Mouse (Mus musculus): ENCODE results near the gene Spint2. TPM values are rescaled to one million over a fixed set of nuclear protein-coding genes. Genes with fewer than 3 reads are reported as not detected.
"Not testable (repeated sequence)": the region's sequence is repeated elsewhere in the genome, so short reads cannot be mapped to it uniquely, and the experiment has no call there.

Spint2 gene
- total RNA-seq, 2 experiments from 2014 or later: 21.9 to 26.1 TPM

- DNase-seq (ENCODE audit: low spot score in 2 of 2): no peak
These were observed 35.7 kb downstream of the Spint2 start for GRCm38 (mm10) chr7:29246015-29246414.

GRCm38 (mm10) chr7:29244732-29245416, 36.8 kb downstream of the Spint2 start:
- no peak for DNase-seq (ENCODE audit: low spot score in 2 of 2)

GRCm38 (mm10) chr7:29238019-29238967, 43.4 kb downstream of the Spint2 start, which contains the start of gene Yif1b:
Gene Yif1b, plus strand, starts transcription at chr7:29238329.
- peak; percentile 98 for DNase-seq (ENCODE audit: low spot score in 2 of 2)

- peak in 1 of 2 experiments; percentile 20 for DNase-seq (ENCODE audit: low spot score in 2 of 2)
These were observed 44.1 kb downstream of the Spint2 start for GRCm38 (mm10) chr7:29237596-29237995.

GRCm38 (mm10) chr7:29236593-29236992, 45.1 kb downstream of the Spint2 start:
- DNase-seq (ENCODE audit: low spot score in 2 of 2): no peak

- no peak for DNase-seq (ENCODE audit: low spot score in 2 of 2)
These were observed 47.1 kb downstream of the Spint2 start for GRCm38 (mm10) chr7:29234661-29235060.

- DNase-seq (ENCODE audit: low spot score in 2 of 2): peak in 1 of 2 experiments; percentile 65
These were observed 48.0 kb downstream of the Spint2 start for GRCm38 (mm10) chr7:29233745-29234144.

- DNase-seq (ENCODE audit: low spot score in 2 of 2): peak in 1 of 2 experiments; percentile 20
These were observed 49.3 kb downstream of the Spint2 start, which contains the start of gene Kcnk6 for GRCm38 (mm10) chr7:29232247-29233013. Gene Kcnk6, minus strand, starts transcription at chr7:29232515.

GRCm38 (mm10) chr7:29231517-29231916, 50.2 kb downstream of the Spint2 start:
- no peak for DNase-seq (ENCODE audit: low spot score in 2 of 2)

- DNase-seq (ENCODE audit: low spot score in 2 of 2): no peak
These were observed 51.2 kb downstream of the Spint2 start for GRCm38 (mm10) chr7:29230560-29230959.

GRCm38 (mm10) chr7:29228202-29228601, 53.5 kb downstream of the Spint2 start:
- no peak for DNase-seq (ENCODE audit: low spot score in 2 of 2)

GRCm38 (mm10) chr7:29225520-29225919, 56.2 kb downstream of the Spint2 start:
- DNase-seq (ENCODE audit: low spot score in 2 of 2): no peak

- DNase-seq (ENCODE audit: low spot score in 2 of 2): peak in 1 of 2 experiments; percentile 22
These were observed 56.8 kb downstream of the Spint2 start for GRCm38 (mm10) chr7:29224756-29225394.

GRCm38 (mm10) chr7:29214846-29215245, 66.9 kb downstream of the Spint2 start:
- no peak for DNase-seq (ENCODE audit: low spot score in 2 of 2)

- DNase-seq (ENCODE audit: low spot score in 2 of 2): no peak
These were observed 67.5 kb downstream of the Spint2 start for GRCm38 (mm10) chr7:29214236-29214635.

GRCm38 (mm10) chr7:29213675-29214082, 68.0 kb downstream of the Spint2 start, which contains the start of gene Catsperg1:
Gene Catsperg1, minus strand, starts transcription at chr7:29214035.
- no peak for DNase-seq (ENCODE audit: low spot score in 2 of 2)

GRCm38 (mm10) chr7:29212775-29213560, 68.7 kb downstream of the Spint2 start:
- not testable (repeated sequence) for DNase-seq (ENCODE audit: low spot score in 2 of 2)

GRCm38 (mm10) chr7:29212199-29212765, 69.4 kb downstream of the Spint2 start:
- no peak for DNase-seq (ENCODE audit: low spot score in 2 of 2)

All from layer of hippocampus, adult 18-20 months (tissue).